Mouse (Mus musculus) hindbrain, embryonic 13.5 days (tissue): Measurements from ENCODE around the gene Gnb1. TPM values are rescaled to one million over a fixed set of nuclear protein-coding genes. Genes with fewer than 3 reads are reported as not detected.
A peak's percentile ranks its signal among the peaks of the same experiment; 100 is the strongest.
"Not testable (repeated sequence)": the region's sequence is repeated elsewhere in the genome, so short reads cannot be mapped to it uniquely, and the experiment has no call there.

ENCODE experiments used
- ATAC-seq: fragments of 200-750 bp; cut with Nextera tagmentation; 2 replicates; pipeline ENCODE4 v1.8.0; 2017; ENCODE audit warnings: moderate TSS enrichment; ENCODE audit not compliant: low FRiP score
- H3K27ac ChIP-seq: fragments of 300-500 bp; sonication (generic); 2 replicates; pipeline ENCODE4 v1.5.1; 2015; ENCODE audit warnings: inconsistent platforms, mild to moderate bottlenecking, moderate library complexity
- H3K27me3 ChIP-seq: fragments of 300-500 bp; sonication (generic); 2 replicates; pipeline ENCODE4 v1.6.1; 2015; ENCODE audit warnings: mild to moderate bottlenecking, inconsistent platforms
- H3K36me3 ChIP-seq: fragments of 300-500 bp; sonication (generic); 2 replicates; pipeline ENCODE4 v1.6.1; 2015; ENCODE audit warnings: mild to moderate bottlenecking, inconsistent platforms
- H3K4me1 ChIP-seq: fragments of 300-500 bp; sonication (generic); replicated peaks from 2 replicates; pipeline ENCODE4 v1.6.1; 2015; ENCODE audit warnings: inconsistent platforms
- H3K4me2 ChIP-seq: fragments of 300-500 bp; sonication (generic); 2 replicates; pipeline ENCODE4 v1.6.1; 2015; ENCODE audit warnings: inconsistent platforms, mild to moderate bottlenecking, moderate library complexity
- H3K4me3 ChIP-seq: fragments of 300-500 bp; sonication (generic); 2 replicates; pipeline ENCODE4 v1.5.1; 2015; ENCODE audit warnings: mild to moderate bottlenecking, inconsistent platforms
- H3K9ac ChIP-seq: fragments of 300-500 bp; sonication (generic); 2 replicates; pipeline ENCODE4 v1.6.1; 2015; ENCODE audit warnings: mild to moderate bottlenecking, inconsistent platforms
- H3K9me3 ChIP-seq: fragments of 300-500 bp; sonication (generic); 2 replicates; pipeline ENCODE4 v1.6.1; 2016; ENCODE audit warnings: inconsistent platforms
- WGBS: fragments of 180-500 bp; shearing (Covaris S2); methylation state at CpG from one replicate; pipeline ENCODE4 v1.1.7; 2015; 5-methylcytosine and 5-hydroxymethylcytosine counted together
- polyA plus RNA-seq: library from polyadenylated mRNA; unstranded; fragments of >200 nt; fragmentation: Nextera tagmentation; extraction: Ambion mirVana; gene quantifications from 2 replicates; pipeline ENCODE4 v1.2.1, GENCODE M21; 2015

Gnb1 gene
- polyA plus RNA-seq, 1 experiment from 2014 or later = 1,012 TPM

DNA sequence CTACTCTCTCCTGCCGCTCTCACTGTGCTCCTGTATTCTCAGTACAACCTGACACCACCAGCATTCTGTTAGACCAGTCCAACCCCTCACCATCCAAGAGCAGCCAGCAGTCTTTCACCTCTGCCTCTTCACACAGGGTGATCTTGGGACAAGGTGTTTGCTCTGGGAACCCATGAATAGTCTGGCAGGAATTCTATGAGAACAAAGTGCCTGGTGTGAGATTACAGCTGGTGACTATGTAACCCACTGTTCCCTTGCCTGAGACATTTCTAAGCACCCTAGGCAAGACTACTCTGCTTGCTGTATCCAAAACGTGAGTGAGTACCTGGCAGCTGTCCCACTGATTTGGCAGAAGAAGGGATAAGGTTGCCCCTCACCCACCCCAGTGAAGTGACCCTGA, 69.8 kb downstream of the Gnb1 start:
- no peaks in the 10 kb centered on the region for H3K27me3 ChIP-seq
- H3K9me3 ChIP-seq = no peaks in the 10 kb centered on the region
- no peak for ATAC-seq
- H3K9ac ChIP-seq = no peak overlapping the region
- H3K36me3 ChIP-seq = peaks cover 50% of the 10 kb centered on the region
- 71% methylated on average over 2 of the region's 2 CpGs for WGBS
- H3K4me3 ChIP-seq = no peak overlapping the region
- no peak overlapping the region; the same call in 1 of the 2 replicates for H3K27ac ChIP-seq
- H3K4me1 ChIP-seq = peaks cover 38% of the 10 kb centered on the region
- H3K4me2 ChIP-seq = no peak overlapping the region

DNA sequence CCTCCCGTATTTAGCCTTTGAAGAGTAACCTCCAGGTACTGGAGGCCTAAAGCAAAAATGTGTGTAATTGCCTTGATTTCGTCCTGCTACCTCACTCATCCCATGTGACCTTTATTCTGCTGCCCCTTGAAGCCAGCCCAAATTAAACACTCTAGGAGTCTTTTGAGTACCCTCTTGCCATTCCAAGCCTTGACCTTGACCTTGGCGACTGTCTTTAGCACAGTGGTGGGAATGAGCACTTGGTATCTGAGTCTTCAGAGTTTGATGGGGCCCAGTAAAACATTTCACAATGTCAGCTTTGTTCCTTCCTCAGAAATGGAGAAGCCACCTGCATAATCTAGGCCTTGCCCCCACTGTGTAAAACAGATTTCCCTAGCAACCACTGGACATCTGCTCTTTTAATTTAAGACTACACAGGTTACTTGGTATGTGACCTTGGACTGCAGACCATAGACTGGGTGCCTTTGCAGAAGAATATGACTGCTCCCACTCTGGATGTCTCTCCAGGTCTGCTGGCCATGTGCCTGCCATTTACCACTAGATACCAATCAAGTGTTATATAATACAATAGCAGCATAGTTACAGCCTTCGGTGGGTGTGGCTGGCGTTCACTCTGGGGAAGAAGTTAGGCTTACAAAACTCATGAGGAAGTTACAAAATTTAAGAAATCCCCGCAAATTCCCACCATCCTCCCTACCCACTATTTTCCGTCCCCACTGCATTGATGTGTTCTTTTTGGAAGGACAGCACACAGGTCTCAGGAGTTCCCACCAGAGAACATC, 70.7 kb downstream of the Gnb1 start, which contains the start of gene Nadk:
TSS of gene Nadk (plus strand) at position 718 of the 782 bp plus-strand sequence.
- Histone ChIP-seq H3K9me3 (no peaks in the 10 kb centered on the region), H3K9ac (peak within 1 kb of the TSS; percentile 51; the same call in 1 of the 2 replicates), H3K27ac (peak within 1 kb of the TSS; percentile 93), H3K4me3 (peak within 1 kb of the TSS; percentile 85), H3K36me3 (peaks cover 41% of the 10 kb centered on the region), H3K4me1 (peaks cover 43% of the 10 kb centered on the region), H3K27me3 (no peaks in the 10 kb centered on the region), H3K4me2 (peak within 1 kb of the TSS; percentile 97)
- 74% methylated on average over 7 of the region's 7 CpGs for WGBS
- no peak for ATAC-seq

- WGBS = 6% methylated on average over 19 of the region's 19 CpGs
- Histone ChIP-seq H3K9me3 (no peaks in the 10 kb centered on the region), H3K27ac (peak overlapping the region; percentile 93), H3K4me2 (peak overlapping the region; percentile 97), H3K9ac (peak overlapping the region; percentile 51; the same call in 1 of the 2 replicates), H3K27me3 (no peaks in the 10 kb centered on the region), H3K4me1 (peaks cover 43% of the 10 kb centered on the region), H3K36me3 (peaks cover 33% of the 10 kb centered on the region), H3K4me3 (peak overlapping the region; percentile 85)
- ATAC-seq = no peak
Observed at GRCm38 (mm10) chr4:155562725-155563399, 71.7 kb downstream of the Gnb1 start.

DNA sequence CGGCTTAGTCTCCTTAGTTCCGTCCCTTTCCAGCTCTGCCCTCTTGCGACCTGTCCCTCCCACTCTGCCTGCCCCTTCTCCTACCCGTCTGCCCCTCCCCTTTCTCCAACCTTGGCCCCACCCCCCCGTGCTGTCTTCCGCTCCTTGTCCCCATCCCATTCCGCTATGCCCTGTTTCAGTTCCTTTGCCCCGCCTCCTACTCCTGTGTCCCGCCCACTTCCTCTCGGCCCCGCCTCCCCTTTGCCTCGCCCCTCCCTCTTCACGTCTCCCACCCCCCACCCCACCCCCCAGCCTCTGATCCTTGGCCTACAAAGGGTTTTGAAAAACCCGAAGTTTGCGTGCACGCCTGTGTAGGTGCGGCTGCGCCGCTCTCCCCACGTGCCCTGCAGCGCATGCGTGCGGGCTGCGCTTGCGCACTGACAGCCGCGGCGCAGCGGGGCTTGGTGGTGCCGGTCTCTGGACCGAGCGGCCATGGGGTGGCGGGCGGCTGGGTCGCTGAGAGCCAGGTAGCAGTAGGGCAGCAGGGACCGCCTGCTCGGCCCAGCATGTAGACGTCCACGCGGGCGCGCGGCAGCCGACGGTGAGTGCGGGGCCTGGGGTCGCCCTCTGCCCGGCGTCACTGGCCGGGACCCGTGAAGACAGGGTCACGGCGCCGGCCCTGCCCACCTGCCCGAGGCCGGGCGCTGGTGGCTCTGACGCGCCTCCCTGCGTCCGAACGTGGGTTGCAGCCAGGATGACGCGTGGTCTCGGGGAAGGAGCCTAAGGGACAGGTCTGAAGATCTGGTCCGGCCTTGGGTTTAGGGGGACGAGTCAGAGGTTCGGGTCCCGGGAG, 72.5 kb downstream of the Gnb1 start:
- peak; percentile 98 for ATAC-seq
- peaks cover 26% of the 10 kb centered on the region for H3K36me3 ChIP-seq

GRCm38 (mm10) chr4:155564315-155565069, 73.3 kb downstream of the Gnb1 start:
- Histone ChIP-seq H3K4me3 (peak overlapping the region; percentile 85), H3K36me3 (peaks cover 17% of the 10 kb centered on the region), H3K9me3 (no peaks in the 10 kb centered on the region), H3K27ac (peak overlapping the region; percentile 93), H3K4me2 (peak overlapping the region; percentile 97), H3K4me1 (peaks cover 43% of the 10 kb centered on the region), H3K27me3 (no peaks in the 10 kb centered on the region), H3K9ac (peak overlapping the region; percentile 91)
- ATAC-seq = no peak
- WGBS = 17% methylated on average over 20 of the region's 20 CpGs

More for the DNA sequence above, 72.5 kb downstream of the Gnb1 start:
- Histone ChIP-seq H3K4me1 (peaks cover 43% of the 10 kb centered on the region), H3K9me3 (no peaks in the 10 kb centered on the region), H3K27me3 (no peaks in the 10 kb centered on the region), H3K9ac (peak overlapping the region; percentile 91), H3K4me3 (peak overlapping the region; percentile 85), H3K4me2 (peak overlapping the region; percentile 97), H3K27ac (peak overlapping the region; percentile 93)
- WGBS = under 1% methylated on average over 64 of the region's 69 CpGs

GRCm38 (mm10) chr4:155566555-155566954, 75.4 kb downstream of the Gnb1 start:
- Histone ChIP-seq H3K4me1 (peaks cover 42% of the 10 kb centered on the region), H3K27ac (no peak overlapping the region), H3K4me2 (no peak overlapping the region), H3K36me3 (no peaks in the 10 kb centered on the region), H3K9me3 (no peaks in the 10 kb centered on the region), H3K4me3 (no peak overlapping the region), H3K27me3 (no peaks in the 10 kb centered on the region), H3K9ac (peak overlapping the region; percentile 29; the same call in 1 of the 2 replicates)
- ATAC-seq = no peak
- WGBS = 80% methylated on average over 8 of the region's 8 CpGs

DNA sequence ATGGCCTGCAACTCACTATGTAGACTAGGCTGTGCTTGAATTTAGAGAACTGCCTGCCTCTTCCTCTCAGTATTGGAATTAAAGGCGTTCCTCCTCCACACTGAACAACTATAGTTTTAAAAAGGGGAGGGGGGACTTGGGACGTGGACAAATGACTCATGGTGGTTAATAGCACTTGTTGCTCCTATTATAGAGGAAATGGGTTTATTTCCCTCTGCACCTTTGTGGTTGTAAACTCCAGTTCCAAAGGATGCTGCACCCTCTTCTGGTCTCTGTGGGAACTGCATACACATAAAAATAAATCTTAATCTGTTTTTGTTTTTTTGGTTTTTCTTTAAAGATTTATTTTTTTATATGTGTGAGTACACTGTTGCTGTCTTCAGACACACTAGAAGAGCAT, 77.0 kb downstream of the Gnb1 start:
- Histone ChIP-seq H3K27ac (no peak overlapping the region), H3K4me2 (no peak overlapping the region), H3K9me3 (no peaks in the 10 kb centered on the region), H3K27me3 (no peaks in the 10 kb centered on the region), H3K4me3 (no peak overlapping the region), H3K36me3 (no peaks in the 10 kb centered on the region), H3K9ac (0 out of 2 replicates have a peak overlapping the region, but pooled peaks have one; percentile 36), H3K4me1 (peaks cover 28% of the 10 kb centered on the region)
- WGBS = 33% methylated on average over 2 of the region's 2 CpGs
- no peak for ATAC-seq

- no peak overlapping the region for H3K4me2 ChIP-seq
- no peaks in the 10 kb centered on the region for H3K36me3 ChIP-seq
- no peaks in the 10 kb centered on the region for H3K9me3 ChIP-seq
- peak overlapping the region; percentile 36; the same call in 1 of the 2 replicates for H3K9ac ChIP-seq
- no peak overlapping the region for H3K27ac ChIP-seq
- peaks cover 28% of the 10 kb centered on the region for H3K4me1 ChIP-seq
- no peaks in the 10 kb centered on the region for H3K27me3 ChIP-seq
- no peak for ATAC-seq
- 91% methylated on average over 7 of the region's 7 CpGs for WGBS
- no peak overlapping the region for H3K4me3 ChIP-seq
Observed at GRCm38 (mm10) chr4:155568632-155569370, 77.6 kb downstream of the Gnb1 start.

DNA sequence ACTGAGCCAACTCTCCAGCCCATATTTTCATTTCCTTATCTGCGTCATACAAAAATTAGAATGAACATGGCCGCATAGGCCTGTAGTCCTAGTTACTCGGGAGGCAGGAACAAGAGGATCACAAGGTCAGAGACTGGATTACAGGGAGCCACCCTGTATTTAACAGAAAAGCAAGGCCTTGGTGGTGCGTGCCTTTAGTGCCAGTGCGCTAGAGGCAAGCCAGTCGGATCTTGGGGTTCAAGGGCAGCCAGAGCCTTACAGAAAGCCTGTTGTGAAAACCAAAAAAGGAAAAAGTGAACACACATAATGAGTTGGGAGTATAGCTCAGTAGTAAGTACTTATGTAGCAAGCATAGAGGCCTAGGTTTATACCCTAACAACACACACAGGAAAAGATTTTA, 78.7 kb downstream of the Gnb1 start:
- Histone ChIP-seq H3K9ac (no peak overlapping the region), H3K27ac (no peak overlapping the region), H3K36me3 (no peaks in the 10 kb centered on the region), H3K4me3 (no peak overlapping the region), H3K27me3 (no peaks in the 10 kb centered on the region), H3K9me3 (no peaks in the 10 kb centered on the region), H3K4me2 (no peak overlapping the region), H3K4me1 (peaks cover 20% of the 10 kb centered on the region)
- ATAC-seq = no peak
- 93% methylated on average over 6 of the region's 6 CpGs for WGBS

DNA sequence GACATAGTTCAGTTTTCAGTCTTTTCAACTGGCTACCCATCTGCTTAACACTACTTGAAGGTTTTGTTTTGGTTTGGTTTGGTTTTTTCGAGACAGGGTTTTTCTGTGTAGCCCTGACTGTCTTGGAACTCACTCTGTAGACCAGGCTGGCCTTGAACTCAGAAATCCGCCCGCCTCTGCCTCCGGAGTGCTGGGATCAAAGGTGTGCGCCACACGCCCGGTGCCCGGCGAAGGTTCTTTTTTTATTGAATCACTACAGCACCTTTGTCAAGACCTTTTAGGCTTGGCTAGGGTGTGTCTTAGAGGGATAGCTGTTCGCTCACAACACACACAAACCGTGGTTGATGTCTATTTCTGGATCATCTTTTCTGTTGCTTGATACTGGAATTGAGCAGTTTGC, 79.2 kb downstream of the Gnb1 start:
- H3K4me3 ChIP-seq, H3K27me3 ChIP-seq, H3K36me3 ChIP-seq, H3K27ac ChIP-seq, H3K4me2 ChIP-seq, H3K9ac ChIP-seq, H3K9me3 ChIP-seq, ATAC-seq: not testable (repeated sequence)
- H3K4me1 ChIP-seq = peaks cover 15% of the 10 kb centered on the region
- WGBS = 93% methylated on average over 11 of the region's 11 CpGs

DNA sequence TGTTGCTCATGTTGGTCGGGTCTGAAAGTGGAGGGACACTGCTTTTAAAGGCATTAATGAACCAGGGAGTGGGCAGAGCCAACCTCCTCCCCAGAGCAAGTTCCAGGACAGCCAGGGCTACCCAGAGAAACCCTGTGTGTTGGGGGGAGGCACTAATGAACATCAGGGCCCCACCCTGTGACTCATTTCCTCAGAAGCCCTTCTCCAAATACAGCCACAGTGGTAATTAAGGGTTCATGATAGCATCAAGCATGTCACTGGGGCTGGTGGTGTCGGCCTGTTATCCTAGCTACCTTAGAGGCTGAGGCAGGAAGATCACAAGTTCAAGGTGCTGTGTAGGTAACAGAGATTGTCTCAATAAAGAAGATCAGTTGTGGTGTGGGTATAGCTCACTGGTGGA, 80.3 kb downstream of the Gnb1 start:
- H3K36me3 ChIP-seq = peaks cover 5% of the 10 kb centered on the region
- no peak for ATAC-seq
- H3K4me1 ChIP-seq = peaks cover 5% of the 10 kb centered on the region; the same call in 1 of the 2 replicates
- no peak overlapping the region for H3K27ac ChIP-seq
- H3K9me3 ChIP-seq = no peaks in the 10 kb centered on the region
- no peak overlapping the region for H3K4me3 ChIP-seq
- H3K9ac ChIP-seq = no peak overlapping the region
- H3K27me3 ChIP-seq = no peaks in the 10 kb centered on the region
- no peak overlapping the region for H3K4me2 ChIP-seq
- WGBS = 93% methylated on average over 2 of the region's 2 CpGs
